Mouse (Mus musculus): ENCODE results near the gene Dnah11. TPM values are rescaled to one million over a fixed set of nuclear protein-coding genes. Genes with fewer than 3 reads are reported as not detected.

The Dnah11 gene
- polyA plus RNA-seq, 1 experiment from 2014 or later = 0.17 TPM

DNA sequence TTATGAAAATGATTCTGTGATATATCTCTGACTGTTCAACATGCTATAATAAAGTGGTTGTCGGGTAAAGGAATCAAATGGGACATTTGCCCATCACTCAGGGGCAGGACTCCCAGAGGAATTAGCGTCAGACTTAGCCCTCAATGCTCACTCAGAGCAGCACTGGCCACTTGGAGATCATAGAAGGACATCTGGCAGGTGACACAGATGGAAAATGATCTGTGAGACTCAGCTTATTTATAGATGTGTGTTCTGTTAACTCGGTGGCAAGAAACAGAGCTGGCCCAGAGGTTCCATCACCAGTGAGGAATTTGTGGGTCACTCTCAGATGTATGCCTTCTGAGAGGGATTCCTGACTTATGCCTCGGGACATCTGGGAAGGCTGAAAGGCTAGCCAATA is 173.1 kb downstream of the Dnah11 start:
- H3K9me3 ChIP-seq = no peaks in the 10 kb centered on the region

DNA sequence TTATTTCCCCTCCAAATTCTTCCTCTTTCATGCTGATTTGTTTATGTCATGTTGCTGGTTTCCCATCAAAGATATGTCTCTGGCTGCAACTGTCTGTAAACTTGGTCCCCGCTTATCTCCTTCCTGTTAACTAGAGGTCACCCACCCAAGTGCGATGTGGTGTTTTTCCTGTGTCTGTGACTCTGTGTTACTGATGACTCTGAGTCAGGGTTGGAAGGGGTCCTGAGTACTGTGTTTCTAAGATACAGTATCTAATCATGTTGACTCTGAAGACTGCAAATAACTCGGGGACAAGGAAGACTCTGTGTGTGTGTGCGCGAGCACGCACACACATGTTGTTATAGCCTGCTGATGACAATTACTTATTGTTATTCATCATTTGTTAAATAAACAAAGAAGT is 179.9 kb downstream of the Dnah11 start:
- DNase-seq (ENCODE audit: low spot score) = no peak
- Histone ChIP-seq H3K36me3 (replicated peaks) (no peaks in the 10 kb centered on the region), H3K4me1 (no peaks in the 10 kb centered on the region), H3K9me3 (no peaks in the 10 kb centered on the region), H3K4me3 (no peak overlapping the region), H3K27ac (replicated peaks) (no peak overlapping the region), H3K27me3 (replicated peaks; ENCODE audit: low read depth, poor library complexity, severe bottlenecking) (no peaks in the 10 kb centered on the region)
- 90% methylated on average over 6 of the region's 6 CpGs for WGBS

More for the DNA sequence above, 173.1 kb downstream of the Dnah11 start:
- Histone ChIP-seq H3K4me3 (no peak overlapping the region), H3K27ac (replicated peaks) (no peak overlapping the region), H3K4me1 (no peaks in the 10 kb centered on the region), H3K36me3 (replicated peaks) (no peaks in the 10 kb centered on the region), H3K27me3 (replicated peaks; ENCODE audit: low read depth, poor library complexity, severe bottlenecking) (peaks cover 7% of the 10 kb centered on the region; the same call in 1 of the 2 replicates)
- no peak for DNase-seq (ENCODE audit: low spot score)
- 75% methylated on average over 4 of the region's 4 CpGs for WGBS

DNA sequence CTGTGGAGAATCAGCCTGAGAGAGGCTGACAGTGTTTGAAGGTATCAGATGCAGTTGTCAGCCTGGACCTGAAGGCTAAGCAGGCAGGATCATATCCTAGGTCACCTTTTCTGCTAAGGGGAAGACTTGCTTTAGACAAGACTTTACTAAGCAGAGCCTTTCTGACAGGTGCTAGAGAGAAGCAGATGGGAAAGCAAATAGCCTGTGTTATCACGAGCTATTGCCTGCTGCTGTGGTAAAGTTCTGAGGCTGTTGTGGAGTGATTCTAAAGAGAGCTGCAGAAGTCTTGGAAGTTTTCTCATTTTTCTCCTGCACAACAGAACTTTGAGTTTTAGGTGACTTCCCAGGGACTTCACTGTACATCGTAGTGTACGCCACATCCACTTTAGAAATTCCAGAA is 185.0 kb downstream of the Dnah11 start:
- H3K4me3 ChIP-seq = no peak overlapping the region
- WGBS = 91% methylated on average over 3 of the region's 3 CpGs
- H3K36me3 ChIP-seq (replicated peaks) = no peaks in the 10 kb centered on the region
- no peak for DNase-seq (ENCODE audit: low spot score)
- H3K9me3 ChIP-seq = no peaks in the 10 kb centered on the region
- H3K27ac ChIP-seq (replicated peaks) = no peak overlapping the region
- no peaks in the 10 kb centered on the region for H3K27me3 ChIP-seq (replicated peaks; ENCODE audit: low read depth, poor library complexity, severe bottlenecking)
- H3K4me1 ChIP-seq = no peaks in the 10 kb centered on the region

DNA sequence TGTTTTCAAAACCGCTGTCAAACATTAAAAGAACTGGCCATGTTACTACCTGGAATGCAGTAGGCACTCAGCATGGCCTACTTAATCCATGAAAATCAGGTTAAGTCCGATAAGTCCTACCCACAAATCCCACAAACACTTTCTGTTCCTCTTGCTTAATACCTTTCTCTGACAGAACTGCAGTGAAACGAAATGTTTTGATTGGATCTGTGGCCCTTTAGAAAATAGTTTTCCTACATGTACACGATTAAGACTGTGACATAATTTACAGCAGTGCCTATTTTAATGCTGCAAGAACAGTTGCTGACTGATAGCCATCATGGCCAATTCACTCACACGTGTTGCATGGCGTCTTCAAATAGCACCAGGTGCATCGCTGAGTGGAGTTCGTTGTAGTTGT is 186.9 kb downstream of the Dnah11 start:
- Histone ChIP-seq H3K4me1 (no peaks in the 10 kb centered on the region), H3K27ac (replicated peaks) (no peak overlapping the region), H3K27me3 (replicated peaks; ENCODE audit: low read depth, poor library complexity, severe bottlenecking) (no peaks in the 10 kb centered on the region), H3K9me3 (no peaks in the 10 kb centered on the region), H3K4me3 (no peak overlapping the region), H3K36me3 (replicated peaks) (no peaks in the 10 kb centered on the region)
- 90% methylated on average over 8 of the region's 8 CpGs for WGBS
- DNase-seq (ENCODE audit: low spot score) = no peak

DNA sequence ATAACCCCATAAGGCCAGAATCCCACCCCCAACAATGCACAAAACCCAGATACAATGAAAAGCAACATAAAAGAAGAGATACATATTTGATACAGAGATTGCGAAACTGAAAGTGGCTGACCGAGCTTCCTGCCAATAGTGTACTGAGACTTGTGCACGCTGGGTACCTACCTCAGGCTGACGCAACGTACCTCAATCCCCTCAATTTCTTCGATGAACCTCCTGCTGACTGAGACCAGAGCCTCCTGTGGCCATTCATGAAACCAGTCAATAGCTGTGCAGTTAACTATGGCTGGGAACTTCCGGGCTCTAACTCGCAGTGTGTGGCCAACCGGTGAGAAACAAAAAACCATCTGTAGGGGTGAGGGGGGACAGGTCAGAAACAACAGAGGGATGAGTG is 203.9 kb downstream of the Dnah11 start:
- H3K36me3 ChIP-seq (replicated peaks) = no peaks in the 10 kb centered on the region
- no peak overlapping the region for H3K27ac ChIP-seq (replicated peaks)
- H3K4me1 ChIP-seq = 0 out of 2 replicates have a peak, but pooled peaks cover 3% of the 10 kb centered on the region
- DNase-seq (ENCODE audit: low spot score) = no peak
- no peak overlapping the region for H3K4me3 ChIP-seq
- H3K9me3 ChIP-seq = no peaks in the 10 kb centered on the region
- peaks cover 46% of the 10 kb centered on the region for H3K27me3 ChIP-seq (replicated peaks; ENCODE audit: low read depth, poor library complexity, severe bottlenecking)
- 59% methylated on average over 9 of the region's 9 CpGs for WGBS

DNA sequence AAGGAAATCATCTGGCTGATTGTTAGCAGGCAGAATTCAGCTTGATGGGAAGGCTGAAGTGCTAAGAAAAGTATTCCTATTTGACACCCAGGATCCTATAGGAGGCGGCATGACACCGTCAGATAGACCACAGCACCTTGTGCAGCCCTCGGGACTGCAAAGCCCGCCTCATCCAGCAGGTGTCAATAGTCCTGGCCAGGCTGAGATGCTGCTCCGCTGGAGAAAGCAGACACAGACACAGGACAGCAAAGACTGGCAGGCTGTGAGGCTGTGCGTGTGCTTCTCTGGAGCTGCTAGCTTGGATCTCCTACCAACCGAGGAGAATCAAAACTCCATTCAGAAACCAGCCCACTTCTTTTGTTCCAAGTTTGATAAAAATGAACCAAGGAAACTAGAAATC is 205.3 kb downstream of the Dnah11 start:
- Histone ChIP-seq H3K4me3 (no peak overlapping the region), H3K9me3 (no peaks in the 10 kb centered on the region), H3K4me1 (peaks cover 18% of the 10 kb centered on the region), H3K36me3 (replicated peaks) (no peaks in the 10 kb centered on the region), H3K27me3 (replicated peaks; ENCODE audit: low read depth, poor library complexity, severe bottlenecking) (peaks cover 47% of the 10 kb centered on the region), H3K27ac (replicated peaks) (no peak overlapping the region)
- peak; percentile 87 for DNase-seq (ENCODE audit: low spot score)
- 1% methylated on average over 7 of the region's 7 CpGs for WGBS

DNA sequence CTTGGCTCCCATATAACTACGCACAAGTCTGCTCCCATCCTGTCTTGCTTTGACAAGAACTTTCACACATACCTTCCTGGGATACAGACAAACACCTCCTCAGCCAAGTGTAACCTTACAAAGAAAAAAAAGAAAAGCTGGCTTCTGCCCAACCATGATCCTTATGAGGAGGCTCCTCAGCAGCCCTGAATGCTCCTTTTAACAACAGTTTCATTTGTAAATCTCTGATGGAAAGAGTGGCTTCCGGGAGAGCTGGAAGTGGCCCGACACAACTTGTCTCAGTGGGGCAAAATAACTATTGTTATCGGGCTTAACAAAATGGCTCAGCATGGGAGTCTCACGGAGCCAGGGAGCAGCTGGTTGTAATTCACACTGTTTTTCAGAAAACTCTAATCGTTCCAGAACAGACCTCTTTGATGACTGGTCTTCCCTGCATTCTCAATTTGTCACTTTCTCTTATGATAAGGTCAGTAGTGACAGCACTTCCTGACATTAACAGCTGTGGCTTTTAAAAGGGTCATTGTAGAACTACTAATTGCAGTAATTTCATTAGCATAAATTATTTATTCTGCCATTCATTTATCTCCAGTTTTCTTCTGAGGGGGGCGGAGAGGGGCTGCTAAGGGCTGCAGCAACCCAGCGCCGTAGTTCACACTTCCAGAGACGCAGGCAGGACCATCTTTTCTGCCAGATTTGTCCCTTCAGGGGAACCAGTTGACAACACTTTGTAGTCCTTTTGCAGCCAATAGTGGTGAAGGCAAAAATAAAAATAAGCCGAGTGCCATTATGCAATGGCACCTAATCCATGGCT is 209.6 kb downstream of the Dnah11 start:
- H3K36me3 ChIP-seq (replicated peaks) = no peaks in the 10 kb centered on the region
- H3K27ac ChIP-seq (replicated peaks) = no peak overlapping the region
- peak; percentile 32 for DNase-seq (ENCODE audit: low spot score)
- H3K4me3 ChIP-seq = peak overlapping the region; percentile 9; the same call in 1 of the 2 replicates
- peaks cover 59% of the 10 kb centered on the region for H3K27me3 ChIP-seq (replicated peaks; ENCODE audit: low read depth, poor library complexity, severe bottlenecking)
- peaks cover 21% of the 10 kb centered on the region for H3K4me1 ChIP-seq
- 5% methylated on average over 11 of the region's 11 CpGs for WGBS
- no peaks in the 10 kb centered on the region for H3K9me3 ChIP-seq

DNA sequence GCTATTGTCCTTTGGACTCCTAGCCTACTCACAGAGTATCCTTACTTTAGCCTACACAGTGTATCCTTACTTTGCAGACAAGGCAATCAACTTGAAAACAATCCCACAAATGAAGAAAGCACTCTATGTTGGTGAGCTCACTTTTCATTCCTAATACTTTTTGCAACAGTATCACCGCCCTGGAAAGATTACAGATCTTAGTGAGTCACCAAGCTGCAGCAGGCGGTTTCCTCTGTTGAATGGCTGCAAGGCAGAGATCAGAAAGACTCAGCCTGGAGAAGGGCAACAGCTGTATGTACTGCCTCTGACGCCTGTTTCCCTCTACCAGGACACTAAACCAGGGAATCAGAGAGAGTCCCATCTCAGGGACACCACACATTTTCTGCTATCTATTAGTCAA is 218.5 kb downstream of the Dnah11 start:
- H3K36me3 ChIP-seq (replicated peaks) = no peaks in the 10 kb centered on the region
- no peaks in the 10 kb centered on the region for H3K4me1 ChIP-seq
- no peak overlapping the region for H3K27ac ChIP-seq (replicated peaks)
- no peak for DNase-seq (ENCODE audit: low spot score)
- WGBS = 71% methylated on average over 3 of the region's 3 CpGs
- H3K4me3 ChIP-seq = no peak overlapping the region
- no peaks in the 10 kb centered on the region for H3K9me3 ChIP-seq
- no peaks in the 10 kb centered on the region; the same call in 1 of the 2 replicates for H3K27me3 ChIP-seq (replicated peaks; ENCODE audit: low read depth, poor library complexity, severe bottlenecking)

DNA sequence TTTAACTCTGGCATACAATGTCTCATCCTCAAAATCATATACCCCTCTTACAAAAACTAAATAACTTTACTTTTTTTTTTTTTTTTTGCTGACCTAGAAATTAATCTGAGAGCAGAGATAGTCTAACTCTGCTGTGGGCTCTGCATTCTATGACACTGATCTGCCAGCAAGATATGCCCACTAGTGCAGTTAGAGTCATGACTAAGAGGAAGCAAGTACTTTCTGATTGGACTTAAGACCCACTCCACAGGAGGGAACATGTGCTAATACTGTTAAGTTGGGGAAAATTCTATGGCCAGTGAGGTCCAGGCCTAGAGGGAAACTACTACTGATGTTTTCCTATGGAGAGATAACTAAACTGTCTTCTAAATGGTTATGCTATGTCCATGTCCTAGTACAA is 225.1 kb downstream of the Dnah11 start:
- H3K4me3 ChIP-seq = no peak overlapping the region
- no peak overlapping the region for H3K27ac ChIP-seq (replicated peaks)
- H3K36me3 ChIP-seq (replicated peaks) = no peaks in the 10 kb centered on the region
- no peak for DNase-seq (ENCODE audit: low spot score)
- no peaks in the 10 kb centered on the region for H3K9me3 ChIP-seq
- no peaks in the 10 kb centered on the region for H3K4me1 ChIP-seq
- H3K27me3 ChIP-seq (replicated peaks; ENCODE audit: low read depth, poor library complexity, severe bottlenecking) = no peaks in the 10 kb centered on the region

DNA sequence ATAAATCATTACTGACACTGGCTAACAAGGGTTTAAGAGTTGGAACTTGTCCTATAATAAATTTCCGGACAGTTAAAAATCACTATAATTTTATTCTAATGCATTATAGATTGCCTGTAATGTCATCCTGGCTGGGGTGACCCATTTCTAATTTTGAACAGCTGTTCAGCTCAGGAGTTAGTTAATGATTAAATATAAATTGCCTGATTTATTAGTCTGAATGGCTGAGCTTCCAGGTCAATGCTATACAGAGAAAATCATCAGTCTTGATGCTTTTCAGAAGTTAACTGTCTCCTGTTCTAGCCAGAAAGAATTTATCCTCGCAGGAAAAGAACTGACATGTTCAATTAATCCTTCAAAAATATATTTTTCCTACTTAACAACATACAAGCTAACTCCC is 236.1 kb downstream of the Dnah11 start:
- DNase-seq (ENCODE audit: low spot score) = no peak
- Histone ChIP-seq H3K9me3 (no peaks in the 10 kb centered on the region), H3K36me3 (replicated peaks) (no peaks in the 10 kb centered on the region), H3K4me3 (no peak overlapping the region), H3K4me1 (no peaks in the 10 kb centered on the region), H3K27me3 (replicated peaks; ENCODE audit: low read depth, poor library complexity, severe bottlenecking) (no peaks in the 10 kb centered on the region), H3K27ac (replicated peaks) (no peak overlapping the region)
- WGBS = 83% methylated on average over 2 of the region's 2 CpGs

DNA sequence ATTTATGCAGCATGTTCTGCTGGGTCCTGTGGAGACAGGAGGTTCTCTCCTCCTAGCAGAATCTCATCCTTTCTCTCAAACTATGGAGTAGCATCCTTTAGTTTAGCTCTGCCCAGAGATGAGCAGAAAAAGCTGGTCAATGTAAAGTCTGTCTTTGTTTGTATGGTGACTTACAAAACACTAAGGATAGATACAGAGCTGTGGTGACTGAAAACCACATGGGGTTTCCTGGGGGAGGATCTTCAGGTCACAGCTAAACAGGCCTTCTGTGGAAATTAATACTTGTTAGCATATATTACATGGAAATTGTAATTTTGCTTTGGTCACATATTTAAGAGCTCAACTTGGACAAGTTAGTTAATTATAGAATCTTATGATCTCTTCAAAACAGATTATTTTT is 239.6 kb downstream of the Dnah11 start:
- Histone ChIP-seq H3K4me3 (no peak overlapping the region), H3K4me1 (0 out of 2 replicates have a peak, but pooled peaks cover 5% of the 10 kb centered on the region), H3K27me3 (replicated peaks; ENCODE audit: low read depth, poor library complexity, severe bottlenecking) (no peaks in the 10 kb centered on the region), H3K36me3 (replicated peaks) (no peaks in the 10 kb centered on the region), H3K9me3 (no peaks in the 10 kb centered on the region), H3K27ac (replicated peaks) (no peak overlapping the region)
- no peak for DNase-seq (ENCODE audit: low spot score)

DNA sequence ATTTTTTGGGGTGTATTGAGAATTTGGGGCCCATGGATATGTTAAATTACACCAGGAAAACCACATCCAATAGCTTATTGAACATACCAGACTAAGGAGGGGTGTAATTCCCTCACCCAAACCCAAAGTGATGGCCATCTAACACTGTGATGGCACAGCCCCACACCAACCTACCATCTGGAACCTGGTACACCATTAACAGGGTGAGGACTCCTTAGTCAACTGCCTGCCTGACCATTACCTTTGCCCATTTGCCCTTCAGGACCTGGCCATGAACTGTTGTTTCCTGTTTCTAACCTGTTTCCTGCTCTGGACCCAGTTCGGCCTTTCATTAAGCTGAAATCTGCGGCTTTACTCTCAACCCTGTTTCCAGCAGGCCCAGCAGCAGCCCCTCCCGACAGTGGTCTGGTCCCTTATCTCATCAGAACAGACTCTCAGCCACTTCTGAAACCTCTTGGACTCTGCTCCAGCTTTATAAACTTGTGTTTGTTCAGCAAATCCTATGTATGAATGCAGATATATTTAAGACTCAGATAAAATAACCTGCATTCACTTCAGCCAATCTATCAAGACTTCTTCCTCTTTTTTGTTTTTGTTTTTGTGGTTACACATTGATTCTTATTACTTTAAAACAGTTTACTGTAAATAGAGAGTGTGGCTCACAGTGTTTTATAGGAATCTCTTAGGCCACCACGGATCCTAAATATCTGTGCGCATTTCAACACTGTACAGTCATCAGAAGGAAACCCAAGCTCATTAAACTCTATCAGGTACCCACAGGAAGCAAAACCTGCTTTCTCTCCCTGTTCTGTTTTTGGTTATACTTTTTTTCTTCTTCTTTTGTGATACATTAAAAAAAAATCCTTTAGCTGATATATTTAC is 251.8 kb downstream of the Dnah11 start:
- no peak for DNase-seq (ENCODE audit: low spot score)
- no peaks in the 10 kb centered on the region for H3K4me1 ChIP-seq
- H3K27me3 ChIP-seq (replicated peaks; ENCODE audit: low read depth, poor library complexity, severe bottlenecking) = no peaks in the 10 kb centered on the region
- H3K36me3 ChIP-seq (replicated peaks) = no peaks in the 10 kb centered on the region
- H3K27ac ChIP-seq (replicated peaks) = no peak overlapping the region
- no peak overlapping the region for H3K4me3 ChIP-seq
- 72% methylated on average over 5 of the region's 5 CpGs for WGBS
- no peaks in the 10 kb centered on the region for H3K9me3 ChIP-seq

DNA sequence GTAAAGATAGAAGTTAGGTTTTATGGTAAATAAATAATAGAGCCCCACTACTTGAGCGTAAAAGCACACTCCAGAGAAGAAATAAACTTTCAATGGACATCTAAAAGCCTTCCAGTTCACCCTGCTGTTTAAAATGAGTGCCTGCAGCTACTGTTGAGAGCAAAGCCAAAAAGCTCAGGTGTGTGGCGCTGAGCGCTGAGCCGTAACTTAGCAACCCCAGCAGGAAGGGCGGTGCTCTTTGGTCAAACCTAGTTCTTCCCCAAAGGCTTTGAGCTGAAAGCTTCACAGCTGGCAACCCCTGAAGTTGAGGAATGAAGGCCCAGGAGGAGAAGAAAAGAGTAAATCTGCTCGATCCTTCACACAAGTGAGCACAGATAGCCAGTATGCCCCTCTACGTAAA is 256.9 kb downstream of the Dnah11 start:
- no peaks in the 10 kb centered on the region for H3K36me3 ChIP-seq (replicated peaks)
- H3K27ac ChIP-seq (replicated peaks) = no peak overlapping the region
- no peaks in the 10 kb centered on the region for H3K27me3 ChIP-seq (replicated peaks; ENCODE audit: low read depth, poor library complexity, severe bottlenecking)
- H3K4me3 ChIP-seq = no peak overlapping the region
- no peaks in the 10 kb centered on the region for H3K4me1 ChIP-seq
- WGBS = 49% methylated on average over 7 of the region's 7 CpGs
- H3K9me3 ChIP-seq = no peaks in the 10 kb centered on the region
- peak; percentile 13 for DNase-seq (ENCODE audit: low spot score)

Data from embryonic facial prominence, embryonic 10.5 days (tissue).